Mouse (Mus musculus) stomach, embryonic 14.5 days (tissue): ENCODE measurements at regions not wholly inside any gene's neighbourhood (a gene's known extent, or its start where the extent isn't known, plus 50 kb on each side); places are given as distances from the start of the nearest gene placed in this dataset.

Experiments
- ATAC-seq: fragments of 200-750 bp; cut with Nextera tagmentation; 2 replicates; pipeline ENCODE4 v1.8.0; 2017; ENCODE audit warnings: low read depth, moderate TSS enrichment; ENCODE audit not compliant: insufficient number of reproducible peaks, insufficient read depth, low FRiP score
- H3K27ac ChIP-seq: fragments of 300-500 bp; sonication (generic); 2 replicates; pipeline ENCODE4 v1.5.1; 2014; ENCODE audit warnings: mild to moderate bottlenecking, low read length, moderate library complexity, mixed read lengths
- H3K27me3 ChIP-seq: fragments of 300-500 bp; sonication (generic); 2 replicates; pipeline ENCODE4 v1.6.1; 2014; ENCODE audit warnings: low read length, control low read depth, mixed read lengths; ENCODE audit not compliant: control insufficient read depth, insufficient read depth
- H3K36me3 ChIP-seq: fragments of 300-500 bp; sonication (generic); 2 replicates; pipeline ENCODE4 v1.6.1; 2014; ENCODE audit warnings: mild to moderate bottlenecking, control low read depth, low read length, moderate library complexity, mixed read lengths; ENCODE audit not compliant: control insufficient read depth, insufficient read depth
- H3K4me1 ChIP-seq: fragments of 300-500 bp; sonication (generic); 2 replicates; pipeline ENCODE4 v1.6.1; 2014; ENCODE audit warnings: low read length, control low read depth, mixed read lengths; ENCODE audit not compliant: control insufficient read depth, insufficient read depth
- H3K4me2 ChIP-seq: fragments of 300-500 bp; sonication (generic); replicated peaks from 2 replicates; pipeline ENCODE4 v1.6.1; 2014; ENCODE audit warnings: low read depth, low read length, control low read depth
- H3K4me3 ChIP-seq: fragments of 300-500 bp; sonication (generic); 2 replicates; pipeline ENCODE4 v1.5.1; 2014; ENCODE audit warnings: low read depth, low read length, control low read depth
- H3K9ac ChIP-seq: fragments of 300-500 bp; sonication (generic); replicated peaks from 2 replicates; pipeline ENCODE4 v1.6.1; 2014; ENCODE audit warnings: low read depth, mild to moderate bottlenecking, control low read depth, low read length, moderate library complexity, mixed read lengths
- H3K9me3 ChIP-seq: fragments of 300-500 bp; sonication (generic); 2 replicates; pipeline ENCODE4 v1.6.1; 2016; ENCODE audit warnings: low read depth, low read length, control low read depth; ENCODE audit not compliant: control insufficient read depth
- WGBS: fragments of 180-500 bp; shearing (Covaris S2); extraction: QIAGEN DNeasy Blood & Tissue Kit; methylation state at CpG from one replicate; pipeline ENCODE4 v1.1.7; 2014; 5-methylcytosine and 5-hydroxymethylcytosine counted together

- Histone ChIP-seq H3K9me3 (no peaks in the 10 kb centered on the region), H3K9ac (no peak overlapping the region), H3K4me2 (no peak overlapping the region), H3K27ac (no peak overlapping the region), H3K36me3 (no peaks in the 10 kb centered on the region), H3K27me3 (no peaks in the 10 kb centered on the region), H3K4me3 (no peak overlapping the region), H3K4me1 (peaks cover 4% of the 10 kb centered on the region; the same call in 1 of the 2 replicates)
- WGBS: 12% methylated on average over 1 of the region's 1 CpGs
- ATAC-seq: no peak
Observed at GRCm38 (mm10) chr10:37423047-37423446, 284.3 kb upstream of the Marcks start.

- Histone ChIP-seq H3K4me2 (no peak overlapping the region), H3K4me3 (no peak overlapping the region), H3K9me3 (no peaks in the 10 kb centered on the region), H3K4me1 (peaks cover 4% of the 10 kb centered on the region; the same call in 1 of the 2 replicates), H3K36me3 (no peaks in the 10 kb centered on the region), H3K27me3 (no peaks in the 10 kb centered on the region), H3K9ac (no peak overlapping the region), H3K27ac (no peak overlapping the region)
- WGBS: 20% methylated on average over 2 of the region's 2 CpGs
- ATAC-seq: no peak
Observed at GRCm38 (mm10) chr10:37422612-37423011, 283.9 kb upstream of the Marcks start.

- Histone ChIP-seq H3K27ac (no peak overlapping the region), H3K4me1 (no peaks in the 10 kb centered on the region), H3K27me3 (no peaks in the 10 kb centered on the region), H3K4me3 (no peak overlapping the region), H3K9ac (no peak overlapping the region), H3K36me3 (no peaks in the 10 kb centered on the region), H3K4me2 (no peak overlapping the region), H3K9me3 (no peaks in the 10 kb centered on the region)
- ATAC-seq: no peak
- 69% methylated on average over 1 of the region's 1 CpGs for WGBS
Observed at GRCm38 (mm10) chr10:37416321-37416720, 277.6 kb upstream of the Marcks start.

DNA sequence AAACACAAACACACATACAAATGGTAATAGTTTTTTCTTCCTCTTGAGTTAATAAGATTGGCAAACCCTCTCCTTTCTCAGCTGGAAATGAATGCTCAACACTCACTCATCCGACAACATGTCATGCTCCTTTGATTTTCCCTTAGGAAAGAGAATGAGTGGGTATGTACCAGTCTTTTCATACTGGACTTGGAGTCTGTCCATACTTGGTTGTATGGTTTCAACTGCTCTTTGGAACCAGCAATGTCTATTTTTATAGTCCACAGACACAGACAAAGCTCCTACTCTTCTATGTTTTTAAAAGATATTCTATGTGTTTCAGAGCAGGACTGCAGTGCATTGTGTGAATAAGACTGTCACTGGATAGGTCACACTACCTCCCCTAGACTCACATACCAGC is 273.7 kb upstream of the Marcks start:
- ATAC-seq: no peak
- WGBS: 89% methylated on average over 1 of the region's 1 CpGs
- no peak overlapping the region for H3K27ac ChIP-seq

DNA sequence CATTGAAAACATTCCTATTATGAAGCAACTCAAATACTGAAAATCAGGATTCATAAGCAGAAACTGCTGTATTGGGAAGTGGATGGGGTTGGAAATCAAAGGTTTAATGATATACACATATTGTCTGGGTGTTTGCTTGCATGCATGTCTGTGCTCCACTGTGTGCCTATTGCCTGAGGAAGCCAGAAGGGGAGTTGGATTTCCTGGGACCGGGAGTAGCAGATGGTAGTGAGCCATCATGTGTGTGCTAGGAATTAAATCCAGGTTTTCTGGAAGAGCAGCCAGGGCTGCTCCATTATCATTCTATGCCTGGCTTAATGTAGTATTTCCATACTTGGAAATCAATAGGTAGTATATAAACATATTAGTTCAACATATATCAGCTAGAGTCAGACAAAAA is 271.0 kb upstream of the Marcks start:
- no peaks in the 10 kb centered on the region for H3K4me1 ChIP-seq
- no peak overlapping the region for H3K4me3 ChIP-seq
- no peak overlapping the region for H3K9ac ChIP-seq
- H3K9me3 ChIP-seq: no peaks in the 10 kb centered on the region
- H3K4me2 ChIP-seq: no peak overlapping the region
- H3K36me3 ChIP-seq: no peaks in the 10 kb centered on the region
- no peaks in the 10 kb centered on the region for H3K27me3 ChIP-seq
- no peak for ATAC-seq
- 63% methylated on average over 1 of the region's 1 CpGs for WGBS
- H3K27ac ChIP-seq: no peak overlapping the region

More for the DNA sequence above, 273.7 kb upstream of the Marcks start:
- Histone ChIP-seq H3K36me3 (no peaks in the 10 kb centered on the region), H3K27me3 (no peaks in the 10 kb centered on the region), H3K9me3 (no peaks in the 10 kb centered on the region), H3K4me3 (no peak overlapping the region), H3K4me2 (no peak overlapping the region), H3K4me1 (no peaks in the 10 kb centered on the region), H3K9ac (no peak overlapping the region)

DNA sequence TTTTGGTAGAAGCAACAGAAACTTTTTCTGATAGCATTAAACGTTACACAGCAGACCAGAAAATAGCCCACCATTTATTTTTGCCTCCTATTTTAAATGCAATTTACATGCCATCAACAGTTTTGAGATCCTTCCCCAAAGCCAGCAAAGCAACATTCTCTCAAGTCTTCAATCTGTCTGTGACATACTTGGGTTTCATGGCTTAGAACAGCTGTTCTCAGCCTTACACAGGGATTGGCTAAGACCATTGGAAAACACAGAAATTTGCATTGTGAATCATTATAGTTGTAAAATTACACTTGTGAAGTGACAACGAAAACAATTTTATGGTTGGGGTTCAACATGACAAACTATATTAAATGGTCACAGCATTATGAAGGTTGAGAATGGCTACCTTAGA is 268.8 kb upstream of the Marcks start:
- ATAC-seq: no peak
- no peaks in the 10 kb centered on the region for H3K27me3 ChIP-seq
- no peak overlapping the region for H3K9ac ChIP-seq
- H3K9me3 ChIP-seq: no peaks in the 10 kb centered on the region
- H3K27ac ChIP-seq: no peak overlapping the region
- no peaks in the 10 kb centered on the region for H3K4me1 ChIP-seq
- H3K4me3 ChIP-seq: no peak overlapping the region
- WGBS: 87% methylated on average over 2 of the region's 2 CpGs
- H3K36me3 ChIP-seq: no peaks in the 10 kb centered on the region
- H3K4me2 ChIP-seq: no peak overlapping the region

DNA sequence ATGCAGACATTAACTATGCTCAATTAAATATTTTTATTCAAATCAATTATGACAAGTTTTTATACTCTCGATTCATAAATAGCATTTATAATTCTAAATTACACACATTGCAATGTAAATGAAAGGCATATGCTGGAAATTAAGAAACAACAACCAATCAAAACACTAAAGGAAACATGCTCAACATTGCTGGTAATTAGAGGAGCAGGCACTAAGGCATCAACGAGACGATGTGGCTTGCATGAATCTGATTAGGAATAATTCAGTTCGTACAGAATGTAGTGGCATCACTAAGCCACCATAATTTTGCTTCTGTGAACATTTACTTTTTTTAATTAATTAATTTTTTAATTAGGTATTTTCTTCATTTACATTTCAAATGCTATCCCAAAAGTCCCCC is 266.2 kb upstream of the Marcks start:
- Histone ChIP-seq H3K9ac (no peak overlapping the region), H3K9me3 (no peaks in the 10 kb centered on the region), H3K36me3 (no peaks in the 10 kb centered on the region), H3K4me1 (0 out of 2 replicates have a peak, but pooled peaks cover 4% of the 10 kb centered on the region), H3K27ac (no peak overlapping the region), H3K4me3 (no peak overlapping the region), H3K27me3 (no peaks in the 10 kb centered on the region), H3K4me2 (no peak overlapping the region)
- WGBS: 92% methylated on average over 4 of the region's 4 CpGs
- ATAC-seq: no peak

GRCm38 (mm10) chr10:37404407-37404806 is 265.7 kb upstream of the Marcks start:
- Histone ChIP-seq H3K9ac (no peak overlapping the region), H3K4me1 (0 out of 2 replicates have a peak, but pooled peaks cover 4% of the 10 kb centered on the region), H3K4me3 (no peak overlapping the region), H3K27ac (no peak overlapping the region), H3K27me3 (no peaks in the 10 kb centered on the region), H3K36me3 (no peaks in the 10 kb centered on the region), H3K9me3 (no peaks in the 10 kb centered on the region), H3K4me2 (no peak overlapping the region)
- ATAC-seq: no peak

GRCm38 (mm10) chr10:37402376-37402775 is 263.7 kb upstream of the Marcks start:
- Histone ChIP-seq H3K9me3 (no peaks in the 10 kb centered on the region), H3K36me3 (no peaks in the 10 kb centered on the region), H3K27ac (no peak overlapping the region), H3K4me3 (no peak overlapping the region), H3K27me3 (no peaks in the 10 kb centered on the region), H3K4me1 (0 out of 2 replicates have a peak, but pooled peaks cover 4% of the 10 kb centered on the region), H3K4me2 (no peak overlapping the region), H3K9ac (no peak overlapping the region)
- ATAC-seq: no peak
- WGBS: 80% methylated on average over 1 of the region's 1 CpGs
